Mouse (Mus musculus) T-helper 17 cell (primary cell): Measurements from ENCODE around the gene Pigo.

Source experiments
- in situ Hi-C, 2 experiments: fragments of 300-600 bp; cut with MboI, MseI; formaldehyde crosslinking; loops; 1 replicate in 1 of 2; 2 replicates in 1 of 2; pipeline ENCODE4 v1.15.1; 2025; ENCODE audit warnings: high pct_unique_total_duplicates in 2 of 2

Pigo gene

DNA sequence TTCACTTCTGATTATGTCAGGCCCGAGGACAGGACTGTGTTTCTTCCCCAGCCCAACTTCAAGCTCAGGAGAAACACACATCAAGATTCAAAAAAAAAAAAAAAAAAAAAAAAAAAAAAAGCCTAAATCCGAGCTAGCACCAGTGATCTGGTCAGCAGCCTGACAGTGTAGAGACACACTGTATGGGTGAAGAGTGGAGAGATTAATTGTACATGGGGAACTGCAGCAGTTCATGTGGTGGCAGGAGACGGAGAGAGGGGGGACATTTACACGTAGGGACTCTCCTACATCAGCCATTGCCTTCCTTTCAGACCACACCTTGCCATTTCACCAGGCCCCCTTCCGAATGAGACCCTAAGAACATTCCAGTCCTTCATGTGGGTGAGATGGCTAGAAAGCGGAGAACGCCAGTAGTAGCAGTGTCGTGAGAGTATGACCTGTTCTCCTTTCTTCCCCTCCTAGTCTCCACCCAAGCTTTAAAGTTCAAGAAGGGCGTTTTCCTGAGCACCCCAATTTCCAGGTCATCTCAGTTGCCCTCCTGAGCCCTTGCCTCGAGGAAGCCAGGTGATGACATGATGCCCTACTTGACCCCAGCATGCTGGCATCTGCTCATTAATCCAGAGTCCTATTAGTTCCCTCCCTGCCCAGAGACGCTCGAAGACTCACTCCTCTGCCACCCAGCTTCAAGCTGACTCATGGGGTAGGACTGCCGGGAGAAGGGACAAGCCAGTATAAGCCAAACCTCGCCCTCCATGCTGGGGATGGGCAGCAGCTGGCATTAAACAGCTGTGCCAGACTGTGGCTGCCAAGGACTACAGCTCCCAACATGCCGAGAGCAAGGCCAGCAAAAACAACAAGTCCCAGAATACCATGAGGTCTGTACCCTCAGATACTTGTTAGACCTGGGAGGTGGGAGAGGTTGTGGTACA lies 13.2 kb upstream of the Pigo start:
- in situ Hi-C loops = loop anchor here in 1 of 2 experiments (10.0 kb wide), 2 partner anchors 446 to 1304 kb away; partner anchors contain the start of genes Arid3c and Sit1

DNA sequence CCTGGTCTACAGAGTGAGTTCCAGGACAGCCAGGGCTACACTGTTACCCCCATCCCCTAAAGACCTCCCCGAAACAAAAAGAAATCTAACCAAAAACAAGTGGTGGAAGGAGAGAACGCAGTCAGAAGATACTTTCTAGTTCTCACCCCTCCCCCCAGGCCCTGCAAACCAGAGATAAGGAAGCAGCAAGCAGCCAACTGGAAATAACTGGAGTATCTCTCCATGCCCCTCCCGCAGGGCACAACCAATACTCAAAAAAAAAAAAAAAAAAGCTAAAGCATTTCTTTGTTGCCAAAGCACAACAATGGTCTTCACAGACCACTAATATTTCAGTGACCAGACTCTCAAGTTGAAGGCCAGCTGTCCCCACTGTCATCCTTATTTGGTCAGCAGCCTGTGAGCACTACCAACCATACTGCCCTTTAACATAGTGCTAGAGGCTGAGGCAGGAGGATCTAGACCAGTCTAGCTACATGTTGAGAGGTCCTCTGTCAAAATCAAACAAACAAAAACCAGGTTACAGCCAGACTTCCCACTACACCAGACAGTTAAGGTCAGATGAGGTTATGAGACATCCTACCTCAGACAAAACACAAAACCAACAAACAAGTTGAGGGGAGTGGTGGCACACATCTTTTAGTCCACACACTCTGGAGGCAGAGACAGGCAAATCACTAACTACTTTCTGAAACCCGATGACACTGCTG lies 12.4 kb upstream of the Pigo start:
- in situ Hi-C loops = loop anchor here in 1 of 2 experiments (10.0 kb wide), 2 partner anchors 447 to 1303 kb away; partner anchors contain the start of genes Arid3c and Sit1

DNA sequence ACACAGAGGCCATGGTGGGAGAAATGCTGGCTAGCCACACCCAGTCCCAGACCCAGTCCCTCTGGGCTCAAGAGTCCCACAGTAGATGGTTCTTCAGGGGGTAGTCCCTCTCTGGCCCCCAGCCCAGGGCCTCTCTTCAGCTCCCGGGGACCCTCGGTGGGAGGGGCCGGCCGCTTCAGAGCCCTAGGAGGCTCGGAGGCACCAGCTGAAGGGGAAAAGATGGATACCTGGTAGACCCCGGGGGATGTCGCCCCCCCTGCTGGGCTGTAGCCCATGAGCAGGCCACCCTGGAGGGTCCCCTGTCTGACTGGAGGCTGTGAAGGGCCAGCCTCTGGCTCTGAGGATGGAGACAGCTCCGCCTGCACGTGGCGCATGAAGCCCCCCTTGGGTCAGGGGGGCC lies 10.7 kb upstream of the Pigo start:
- in situ Hi-C loops = loop anchor here in 1 of 2 experiments (10.0 kb wide), 2 partner anchors 448 to 1302 kb away; partner anchors contain the start of genes Arid3c and Sit1

- in situ Hi-C loops = loop anchor here in 1 of 2 experiments (10.0 kb wide), 2 partner anchors 449 to 1301 kb away; partner anchors contain the start of genes Arid3c and Sit1
These were observed 10.2 kb upstream of the Pigo start for GRCm38 (mm10) chr4:43035851-43036250.

GRCm38 (mm10) chr4:43033481-43033880 lies 7.9 kb upstream of the Pigo start:
- in situ Hi-C loops = loop anchor here in 1 of 2 experiments (10.0 kb wide), 2 partner anchors 451 to 1299 kb away; partner anchors contain the start of genes Arid3c and Sit1

DNA sequence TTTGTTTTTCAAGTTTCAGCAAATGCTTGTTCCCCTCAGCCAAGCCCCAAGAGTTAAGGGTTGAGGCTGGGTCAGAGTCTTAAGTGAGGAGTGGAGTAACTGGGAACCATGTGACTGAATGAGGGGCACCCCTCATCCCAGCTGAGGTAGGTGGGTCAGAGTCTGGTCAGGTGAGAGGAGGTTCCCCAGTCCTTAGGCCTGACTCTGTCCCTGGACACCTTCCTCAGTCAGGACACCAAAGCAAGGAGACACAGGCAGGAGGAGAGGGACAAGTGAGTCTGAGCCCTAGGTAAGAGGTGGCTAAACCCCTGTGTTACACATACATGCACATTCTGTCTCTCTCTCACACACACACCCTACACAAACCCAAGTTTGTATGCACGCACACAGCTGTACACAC lies 6.9 kb upstream of the Pigo start:
- in situ Hi-C loops = loop anchor here in 1 of 2 experiments (10.0 kb wide), 2 partner anchors 452 to 1298 kb away; partner anchors contain the start of genes Arid3c and Sit1

- in situ Hi-C loops = loop anchor here in 1 of 2 experiments (10.0 kb wide), 2 partner anchors 453 to 1297 kb away; partner anchors contain the start of genes Arid3c and Sit1
These were observed 5.8 kb upstream of the Pigo start, which contains the start of gene Stoml2 for GRCm38 (mm10) chr4:43031237-43031995. Stoml2 (minus strand) TSS chr4:43031710.

DNA sequence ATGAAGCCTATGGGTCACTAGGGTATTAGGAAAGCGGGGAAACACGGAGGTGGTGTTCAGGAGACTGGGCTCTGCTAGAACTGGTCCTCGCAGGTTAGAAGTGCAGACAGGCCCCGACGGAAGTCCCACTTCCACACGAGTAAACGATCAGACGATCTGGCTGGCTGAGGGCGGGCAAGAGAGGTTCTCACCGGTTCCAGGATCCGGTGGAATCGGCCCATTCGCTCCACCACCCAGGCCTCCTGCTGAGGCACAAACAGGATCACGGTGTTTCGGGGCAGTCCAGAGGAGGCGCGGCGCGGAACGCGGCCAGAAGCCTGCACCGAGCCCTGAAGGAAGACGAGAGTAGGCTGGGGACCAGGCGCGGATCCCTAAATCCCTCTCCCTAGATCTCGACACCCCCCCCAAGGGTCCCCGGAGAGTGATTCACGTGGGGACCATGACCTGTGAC lies 5.2 kb upstream of the Pigo start:
- in situ Hi-C loops = loop anchor here in 1 of 2 experiments (10.0 kb wide), 2 partner anchors 454 to 1296 kb away; partner anchors contain the start of genes Arid3c and Sit1

- in situ Hi-C loops = loop anchor here in 1 of 2 experiments (10.0 kb wide), 2 partner anchors 454 to 1296 kb away; partner anchors contain the start of genes Arid3c and Sit1
These were observed 4.7 kb upstream of the Pigo start for GRCm38 (mm10) chr4:43030352-43030751.

- in situ Hi-C loops = loop anchor here in 1 of 2 experiments (10.0 kb wide), 2 partner anchors 455 to 1295 kb away; partner anchors contain the start of genes Arid3c and Sit1
These were observed 4.1 kb upstream of the Pigo start for GRCm38 (mm10) chr4:43029749-43030148.

- in situ Hi-C loops = no loop called here
These were observed 3.5 kb upstream of the Pigo start for GRCm38 (mm10) chr4:43029121-43029520.

DNA sequence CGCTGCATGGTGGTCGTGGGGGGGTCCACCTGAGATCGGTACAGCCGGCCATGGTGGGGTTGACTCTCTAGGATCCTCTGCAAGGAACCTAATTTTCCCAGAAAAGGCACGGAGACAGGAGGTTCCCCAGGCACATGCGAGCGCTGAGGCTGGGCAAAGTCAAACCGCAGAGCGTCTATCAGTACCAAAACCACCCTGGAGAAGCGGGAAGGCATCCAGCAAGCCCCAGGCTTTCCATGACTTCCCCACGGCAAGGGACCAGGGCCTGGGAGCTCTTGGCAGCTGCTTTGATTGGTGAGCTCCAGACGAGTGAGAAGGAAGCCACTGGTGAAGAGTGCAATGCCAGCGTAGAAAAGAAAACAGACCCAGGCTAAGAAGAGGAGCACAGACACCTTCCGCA lies 946 bp downstream of the Pigo start:
- in situ Hi-C loops = loop anchor here in 1 of 2 experiments (5.0 to 25.0 kb wide), 2 partner anchors 413 to 543 kb away; partner anchors contain the start of genes Fam166b and Tesk1

DNA sequence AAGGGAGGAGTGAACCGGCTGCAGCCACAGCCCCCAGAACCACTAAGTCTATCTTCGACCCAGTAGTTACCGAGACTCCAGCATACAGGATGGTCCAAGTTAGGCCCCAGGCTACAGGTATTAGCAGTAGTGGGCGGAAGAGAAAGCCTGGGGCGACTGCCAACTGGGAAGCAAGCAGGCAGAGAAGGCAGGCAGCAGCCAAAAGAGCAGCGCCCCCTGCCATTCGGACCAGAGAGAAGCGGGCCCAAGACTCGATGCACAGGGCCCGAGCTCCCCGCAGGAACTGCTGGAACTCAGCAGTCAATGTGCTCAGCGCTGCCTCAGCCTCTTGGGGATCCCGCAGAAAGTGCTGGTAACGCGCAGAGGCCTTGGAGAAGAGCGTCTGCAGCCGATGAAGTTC lies 4.3 kb downstream of the Pigo start:
- in situ Hi-C loops = loop anchor here in 1 of 2 experiments (5.0 to 25.0 kb wide), 2 partner anchors 416 to 546 kb away; partner anchors contain the start of genes Fam166b and Tesk1

DNA sequence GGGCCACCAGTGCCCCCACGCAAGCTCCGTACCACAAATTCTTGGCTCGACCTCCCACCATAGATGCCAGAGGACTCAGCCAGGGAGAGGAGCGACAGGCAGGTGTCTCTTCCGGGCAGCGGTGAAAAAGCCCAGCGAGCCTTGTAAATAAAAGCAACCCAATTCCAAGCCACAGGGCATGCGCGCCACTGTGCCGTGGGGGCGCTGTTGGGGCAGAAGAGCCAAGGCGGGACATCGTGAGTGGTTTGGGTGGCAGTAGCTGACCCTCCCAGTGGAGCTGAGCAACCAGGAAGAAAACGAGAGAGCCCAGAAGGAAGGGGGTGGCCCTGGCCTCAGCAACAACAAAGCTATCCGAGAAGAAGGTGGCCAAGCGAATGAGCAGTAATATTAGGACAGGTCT lies 4.7 kb downstream of the Pigo start:
- in situ Hi-C loops = loop anchor here in 1 of 2 experiments (5.0 to 25.0 kb wide), 2 partner anchors 416 to 546 kb away; partner anchors contain the start of genes Fam166b and Tesk1

DNA sequence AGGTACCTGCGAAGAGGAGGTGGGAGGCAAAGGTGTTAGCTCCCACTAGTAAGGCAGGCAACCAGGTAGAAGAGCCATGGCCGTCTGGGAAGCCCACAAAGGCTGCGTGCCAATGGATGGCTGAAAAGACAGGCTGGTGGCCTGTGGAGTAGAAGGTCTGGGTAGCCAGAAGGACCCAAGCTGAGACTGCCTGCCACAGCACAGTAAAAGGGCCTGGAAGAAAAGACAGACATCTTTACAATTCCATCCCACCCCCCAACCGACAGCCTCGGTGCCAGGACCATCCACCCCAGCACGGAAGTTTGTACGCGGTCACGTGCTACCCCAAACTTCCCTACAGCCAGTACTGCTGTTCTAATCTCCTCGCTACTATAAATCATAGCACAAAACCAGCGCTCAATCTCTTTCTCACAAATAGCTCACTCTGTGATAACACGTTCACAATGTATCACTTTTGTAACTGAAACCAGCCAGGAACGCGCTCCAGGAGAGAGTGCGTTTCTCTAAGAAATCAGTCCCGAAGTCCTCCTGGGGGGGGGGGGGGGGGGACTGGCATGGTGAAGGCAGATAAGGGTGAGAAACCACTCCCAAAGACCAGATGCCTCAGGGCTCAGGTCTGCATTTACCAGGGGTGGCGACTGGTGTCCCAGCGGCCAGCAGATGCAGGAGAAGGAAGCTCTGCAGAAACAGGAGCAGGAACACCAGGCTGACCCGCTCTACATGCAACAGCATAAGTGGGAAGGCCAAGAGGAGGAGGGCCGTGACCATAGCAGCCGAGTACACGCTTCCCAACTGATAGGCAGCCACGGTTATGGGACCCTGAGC lies 5.8 kb downstream of the Pigo start:
- in situ Hi-C loops = loop anchor here in 1 of 2 experiments (5.0 to 25.0 kb wide), 2 partner anchors 417 to 547 kb away; partner anchors contain the start of genes Fam166b and Tesk1

DNA sequence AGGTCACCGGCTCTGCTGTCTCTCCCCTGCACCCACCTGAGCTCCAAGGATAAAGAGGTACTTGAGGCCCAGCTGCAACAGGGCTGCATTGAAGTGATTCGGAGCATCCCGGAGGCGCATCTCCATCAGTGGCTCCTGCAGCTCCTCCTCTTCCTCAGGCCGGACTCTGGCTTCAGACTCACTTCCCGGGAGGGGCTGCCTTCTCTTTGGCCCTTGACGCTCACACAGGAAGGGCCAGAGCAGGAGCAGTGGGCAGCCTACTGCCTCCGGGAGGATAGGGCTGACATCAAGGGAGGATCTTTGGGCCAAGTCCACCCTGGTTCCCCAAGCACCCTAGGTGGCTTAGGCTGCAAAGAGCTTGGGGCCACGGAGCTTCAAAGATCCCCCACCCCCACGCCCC lies 6.4 kb downstream of the Pigo start:
- in situ Hi-C loops = loop anchor here in 1 of 2 experiments (25.0 kb wide), 1 partner anchor 418 kb away; the partner anchor contains the start of genes Fam166b and Tesk1

GRCm38 (mm10) chr4:43018156-43018555 lies 7.5 kb downstream of the Pigo start:
- in situ Hi-C loops = loop anchor here in 1 of 2 experiments (25.0 kb wide), 1 partner anchor 419 kb away; the partner anchor contains the start of genes Fam166b and Tesk1

DNA sequence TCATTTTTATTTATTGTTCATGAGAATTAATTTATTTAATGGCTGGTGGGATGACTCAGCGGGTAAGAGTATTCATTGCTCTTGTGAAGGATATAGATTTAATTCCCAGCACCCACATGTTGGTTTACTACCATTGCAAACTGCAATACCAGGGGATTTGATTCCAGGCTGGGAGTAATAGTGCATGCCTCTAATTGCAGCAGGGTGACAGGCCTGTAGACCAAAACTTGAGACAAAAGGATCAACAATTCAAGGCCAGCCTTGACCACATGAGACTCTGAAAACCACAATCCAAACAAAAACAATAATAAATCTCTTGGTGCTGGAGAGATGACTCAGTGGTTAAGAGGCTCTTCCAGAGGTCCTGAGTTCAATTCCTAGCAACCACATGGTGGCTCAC lies 13.5 kb downstream of the Pigo start:
- in situ Hi-C loops = loop anchor here in 1 of 2 experiments (25.0 kb wide), 1 partner anchor 425 kb away; the partner anchor contains the start of genes Fam166b and Tesk1
